Mouse (Mus musculus) intestine, postnatal 0 days (tissue): ENCODE measurements around the gene Tuba3b. TPM values are rescaled to one million over a fixed set of nuclear protein-coding genes. Genes with fewer than 3 reads are reported as not detected.

Source experiments
- ATAC-seq: fragments of 200-750 bp; cut with Nextera tagmentation; 2 replicates; pipeline ENCODE4 v1.8.0; 2017; ENCODE audit warnings: mild to moderate bottlenecking, moderate TSS enrichment, moderate library complexity
- H3K27ac ChIP-seq: fragments of 300-500 bp; sonication (generic); 2 replicates; pipeline ENCODE4 v1.5.1; 2014; ENCODE audit warnings: mild to moderate bottlenecking, low read depth, low read length, moderate library complexity
- H3K27me3 ChIP-seq: fragments of 300-500 bp; sonication (generic); replicated peaks from 2 replicates; pipeline ENCODE4 v1.6.1; 2014; ENCODE audit warnings: low read length, mixed read lengths; ENCODE audit not compliant: control insufficient read depth, insufficient read depth
- H3K36me3 ChIP-seq: fragments of 300-500 bp; sonication (generic); 2 replicates; pipeline ENCODE4 v1.6.1; 2014; ENCODE audit warnings: mild to moderate bottlenecking, moderate library complexity; ENCODE audit not compliant: control insufficient read depth, insufficient read depth
- H3K4me1 ChIP-seq: fragments of 300-500 bp; sonication (generic); replicated peaks from 2 replicates; pipeline ENCODE4 v1.6.1; 2014; ENCODE audit warnings: antibody characterized with exemption, low read length, mixed read lengths; ENCODE audit not compliant: control insufficient read depth, insufficient read depth
- H3K4me2 ChIP-seq: fragments of 300-500 bp; sonication (generic); replicated peaks from 2 replicates; pipeline ENCODE4 v1.6.1; 2014; ENCODE audit warnings: low read depth, mild to moderate bottlenecking, moderate library complexity
- H3K4me3 ChIP-seq: fragments of 300-500 bp; sonication (generic); 2 replicates; pipeline ENCODE4 v1.5.1; 2014; ENCODE audit warnings: low read depth, low read length
- H3K9ac ChIP-seq: fragments of 300-500 bp; sonication (generic); 2 replicates; pipeline ENCODE4 v1.6.1; 2014; ENCODE audit warnings: mild to moderate bottlenecking, low read depth, low read length
- H3K9me3 ChIP-seq: fragments of 300-500 bp; sonication (generic); 2 replicates; pipeline ENCODE4 v1.6.1; 2016; ENCODE audit warnings: mixed run types; ENCODE audit not compliant: control insufficient read depth
- CTCF ChIP-seq: sonication (generic); IDR thresholded peaks from 2 replicates; pipeline ENCODE4 v1.5.1; 2016; ENCODE audit warnings: low read depth, mild to moderate bottlenecking, control low read depth, antibody characterized with exemption, moderate library complexity
- WGBS: fragments of 180-500 bp; shearing (Covaris S2); extraction: QIAGEN DNeasy Blood & Tissue Kit; methylation state at CpG from one replicate; pipeline ENCODE4 v1.1.7; 2014; 5-methylcytosine and 5-hydroxymethylcytosine counted together
- polyA plus RNA-seq: library from polyadenylated mRNA; unstranded; fragments of >200 nt; fragmentation: Nextera tagmentation; extraction: Ambion mirVana; gene quantifications from 2 replicates; pipeline ENCODE4 v1.2.1, GENCODE M21; 2015

Tuba3b gene
- polyA plus RNA-seq, 1 experiment from 2014 or later: not detected

DNA sequence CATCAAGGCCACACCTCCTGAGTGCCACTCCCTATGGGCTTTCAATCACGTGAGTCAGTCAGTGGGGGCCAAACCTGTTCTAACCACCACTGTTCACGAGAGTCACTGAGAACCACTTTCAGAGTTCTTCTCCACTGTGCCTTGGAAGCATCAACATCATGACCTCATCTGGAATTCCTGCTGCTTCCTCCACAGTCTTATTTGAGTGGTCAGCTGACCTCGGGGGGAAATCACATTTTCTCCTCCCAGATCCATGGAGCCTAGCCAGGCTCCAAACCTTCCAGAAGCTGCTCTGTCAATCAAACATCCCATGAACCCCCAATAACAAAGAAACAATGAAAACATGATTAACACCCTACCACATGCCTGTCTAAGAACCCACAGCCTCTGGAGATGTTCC, 52.1 kb downstream of the Tuba3b start:
- no peak overlapping the region for H3K27ac ChIP-seq
- H3K27me3 ChIP-seq: no peaks in the 10 kb centered on the region
- no peaks in the 10 kb centered on the region for H3K4me1 ChIP-seq
- no peaks in the 10 kb centered on the region for H3K36me3 ChIP-seq
- no peak for ATAC-seq
- no peak overlapping the region for H3K9ac ChIP-seq
- no peak overlapping the region for H3K4me3 ChIP-seq
- WGBS: 43% methylated on average over 3 of the region's 3 CpGs
- H3K4me2 ChIP-seq: no peak overlapping the region
- TF ChIP-seq CTCF: no peak
- H3K9me3 ChIP-seq: 0 out of 2 replicates have a peak, but pooled peaks cover 7% of the 10 kb centered on the region

DNA sequence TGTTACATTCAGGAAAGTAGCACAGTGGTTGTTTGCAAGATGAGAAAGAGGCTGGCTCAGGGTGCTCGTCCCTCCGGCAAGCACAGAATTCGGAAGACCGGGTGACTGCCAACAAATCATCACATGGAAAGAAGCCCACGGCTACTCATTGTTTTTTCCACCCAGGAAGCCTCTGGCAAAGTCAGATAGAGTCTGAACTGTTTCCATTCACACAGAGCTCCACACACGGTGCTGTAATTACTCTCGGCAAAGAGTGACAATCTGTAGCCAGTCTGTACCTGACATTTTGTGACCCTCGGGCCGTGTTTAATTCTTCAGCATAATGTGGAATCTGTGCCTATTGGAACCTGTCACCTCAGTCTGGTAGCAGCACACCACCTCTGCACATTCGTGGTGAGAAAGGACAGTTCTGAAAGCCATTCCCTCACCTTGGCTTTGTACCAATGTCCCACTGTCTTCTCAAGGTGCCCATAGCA, 54.1 kb downstream of the Tuba3b start:
- 75% methylated on average over 10 of the region's 10 CpGs for WGBS
- no peak for ATAC-seq
- H3K4me2 ChIP-seq: no peak overlapping the region

More for the DNA sequence above, 54.1 kb downstream of the Tuba3b start:
- H3K4me3 ChIP-seq: no peak overlapping the region
- H3K9me3 ChIP-seq: 0 out of 2 replicates have a peak, but pooled peaks cover 7% of the 10 kb centered on the region
- H3K27me3 ChIP-seq: no peaks in the 10 kb centered on the region
- H3K9ac ChIP-seq: no peak overlapping the region
- no peaks in the 10 kb centered on the region for H3K36me3 ChIP-seq
- H3K4me1 ChIP-seq: no peaks in the 10 kb centered on the region
- TF ChIP-seq CTCF: no peak
- H3K27ac ChIP-seq: no peak overlapping the region

Other genes with a start within 250 kb of the Tuba3b start
- 0.29 and 0.61 TPM in 2 replicates for gene Lmntd1, start 1.4 kb upstream of the Tuba3b start, polyA plus RNA-seq
- 3.3 and 4.4 TPM in 2 replicates for gene Rassf8, start 131.0 kb downstream of the Tuba3b start, polyA plus RNA-seq
- gene Bhlhe41, start 249.8 kb downstream of the Tuba3b start, polyA plus RNA-seq: 0.44 and 0.61 TPM in 2 replicates